Mouse (Mus musculus): ENCODE results near the gene Arfip2. TPM values are rescaled to one million over a fixed set of nuclear protein-coding genes. Genes with fewer than 3 reads are reported as not detected.
A peak's percentile ranks its signal among the peaks of the same experiment; 100 is the strongest.

The Arfip2 gene
- polyA plus RNA-seq, 2 experiments: 12.3 to 15.4 TPM

DNA sequence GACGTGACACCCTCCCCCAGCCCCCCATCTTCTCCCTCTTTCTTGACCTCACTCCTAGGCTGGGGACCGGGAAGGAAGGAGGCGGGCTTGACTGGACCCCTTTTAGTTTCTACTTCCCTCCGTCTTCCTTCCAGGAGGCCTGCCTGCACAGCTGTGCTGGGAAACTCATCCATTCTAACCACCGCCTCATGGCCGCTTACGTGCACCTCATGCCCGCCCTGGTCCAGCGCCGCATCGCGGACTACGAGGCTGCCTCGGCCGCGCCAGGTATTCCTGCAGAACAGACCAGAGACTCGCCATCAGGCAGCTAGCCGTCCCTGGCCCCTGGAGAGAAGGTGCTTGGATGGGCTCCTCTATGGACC, 659 bp upstream of the Arfip2 start:
- H3K9ac ChIP-seq (replicated peaks): peak overlapping the region; percentile 84
- ATAC-seq (ENCODE audit: insufficient read depth) (peak; percentile 27), DNase-seq (ENCODE audit: low read depth in 3 of 3, low spot score in 3 of 3) (no peak)
- H3K4me3 ChIP-seq (ENCODE audit: insufficient read depth in 1 of 2, low read depth in 2 of 2, low read length in 2 of 2): peak overlapping the region; percentile 87 to 94
- no peaks in the 10 kb centered on the region for H3K9me3 ChIP-seq (ENCODE audit: control insufficient read depth, low read length)
- peak overlapping the region; percentile 59 for H3K27ac ChIP-seq
- H3K4me1 ChIP-seq (replicated peaks; ENCODE audit: control insufficient read depth in 2 of 2, insufficient read depth in 2 of 2, low read length in 1 of 2): peaks cover 4 to 11% of the 10 kb centered on the region in 2 experiments
- WGBS (ENCODE audit: insufficient replicate concordance): 0% methylated on average over 18 of the region's 18 CpGs
- peaks cover 7% of the 10 kb centered on the region for H3K36me3 ChIP-seq (replicated peaks; ENCODE audit: control insufficient read depth, insufficient read depth, low read depth)
- no peak for TF ChIP-seq EP300 (IDR thresholded peaks at IDR 0.05; ENCODE audit: low read depth)
- TF ChIP-seq CTCF (IDR thresholded peaks at IDR 0.05; ENCODE audit: low read depth): peak; percentile 10; the same call in 1 of the 2 replicates
- H3K4me2 ChIP-seq (ENCODE audit: low read depth): peak overlapping the region; percentile 95
- H3K27me3 ChIP-seq (ENCODE audit: control insufficient read depth, insufficient read depth, low read length): no peaks in the 10 kb centered on the region

DNA sequence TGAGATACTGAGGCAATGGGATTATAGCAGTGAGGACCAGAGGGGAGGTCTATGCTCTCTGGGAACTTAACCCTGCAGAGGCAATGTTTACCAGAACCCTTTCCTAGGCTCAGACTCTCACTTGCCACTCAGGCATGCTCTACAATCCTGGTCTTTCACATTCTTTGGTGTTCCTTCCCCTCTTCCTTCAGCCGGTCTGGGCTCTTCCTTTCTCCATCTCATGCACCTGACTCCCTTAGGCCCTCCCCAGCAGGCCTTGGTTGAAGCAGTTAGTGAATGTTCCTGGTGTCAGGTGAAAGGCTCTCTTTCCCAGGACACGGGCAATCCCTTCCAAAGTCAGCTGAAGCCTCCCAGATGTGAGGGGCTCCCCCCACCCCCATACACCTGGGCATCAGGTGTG, 460 bp downstream of the Arfip2 start, which contains the start of gene Timm10b:
Timm10b (plus strand) TSS at position 301 of the 400 bp plus-strand sequence.
- H3K4me2 ChIP-seq (ENCODE audit: low read depth): peak within 1 kb of the TSS; percentile 95
- H3K4me1 ChIP-seq (replicated peaks; ENCODE audit: control insufficient read depth in 2 of 2, insufficient read depth in 2 of 2, low read length in 1 of 2): peaks cover 4 to 11% of the 10 kb centered on the region in 2 experiments
- peak; percentile 14 for ATAC-seq (ENCODE audit: insufficient read depth)
- WGBS (ENCODE audit: insufficient replicate concordance): 4% methylated on average over 2 of the region's 2 CpGs
- TF ChIP-seq CTCF (IDR thresholded peaks at IDR 0.05; ENCODE audit: low read depth) (no peak), EP300 (IDR thresholded peaks at IDR 0.05; ENCODE audit: low read depth) (no peak)
- H3K9ac ChIP-seq (replicated peaks): peak within 1 kb of the TSS; percentile 84
- no peak for DNase-seq (ENCODE audit: low read depth in 3 of 3, low spot score in 3 of 3)
- H3K9me3 ChIP-seq (ENCODE audit: control insufficient read depth, low read length): no peaks in the 10 kb centered on the region
- no peaks in the 10 kb centered on the region for H3K27me3 ChIP-seq (ENCODE audit: control insufficient read depth, insufficient read depth, low read length)
- H3K27ac ChIP-seq: peak within 1 kb of the TSS; percentile 59
- H3K36me3 ChIP-seq (replicated peaks; ENCODE audit: control insufficient read depth, insufficient read depth, low read depth): peaks cover 7% of the 10 kb centered on the region
- H3K4me3 ChIP-seq (ENCODE audit: insufficient read depth in 1 of 2, low read depth in 2 of 2, low read length in 2 of 2): peak within 1 kb of the TSS; percentile 87 to 94

DNA sequence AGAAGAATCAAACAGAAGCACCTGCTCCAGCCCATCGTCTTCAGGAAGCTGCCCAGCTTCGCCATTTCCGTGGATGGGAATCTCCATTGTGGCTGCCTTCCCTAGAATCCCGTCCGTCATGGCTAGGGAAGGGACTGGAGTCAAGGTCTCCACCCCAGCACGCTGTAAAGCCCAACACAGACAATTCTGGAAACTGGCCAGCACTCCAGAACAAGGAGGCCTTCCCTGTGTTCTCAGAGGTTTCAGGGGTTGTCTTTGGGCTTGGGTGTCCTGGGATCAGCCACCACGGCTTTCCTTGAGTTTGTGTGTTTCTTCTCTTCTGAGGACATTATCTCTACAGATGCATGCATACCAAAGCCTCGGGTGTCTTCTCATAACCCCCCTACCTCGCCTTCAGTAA, 912 bp downstream of the Arfip2 start:
- peak overlapping the region; percentile 71; the same call in 1 of the 2 replicates for H3K9ac ChIP-seq (replicated peaks)
- TF ChIP-seq CTCF (IDR thresholded peaks at IDR 0.05; ENCODE audit: low read depth) (no peak), EP300 (IDR thresholded peaks at IDR 0.05; ENCODE audit: low read depth) (no peak)
- peaks cover 7% of the 10 kb centered on the region for H3K36me3 ChIP-seq (replicated peaks; ENCODE audit: control insufficient read depth, insufficient read depth, low read depth)
- no peak for ATAC-seq (ENCODE audit: insufficient read depth)
- DNase-seq (ENCODE audit: low read depth in 3 of 3, low spot score in 3 of 3): no peak
- no peaks in the 10 kb centered on the region for H3K9me3 ChIP-seq (ENCODE audit: control insufficient read depth, low read length)
- H3K4me1 ChIP-seq (replicated peaks; ENCODE audit: control insufficient read depth in 2 of 2, insufficient read depth in 2 of 2, low read length in 1 of 2): peaks cover 4 to 13% of the 10 kb centered on the region in 2 experiments
- no peak overlapping the region for H3K27ac ChIP-seq
- WGBS (ENCODE audit: insufficient replicate concordance): 60% methylated on average over 9 of the region's 9 CpGs
- no peaks in the 10 kb centered on the region for H3K27me3 ChIP-seq (ENCODE audit: control insufficient read depth, insufficient read depth, low read length)
- H3K4me2 ChIP-seq (ENCODE audit: low read depth): peak overlapping the region; percentile 95
- H3K4me3 ChIP-seq (ENCODE audit: insufficient read depth in 1 of 2, low read depth in 2 of 2, low read length in 2 of 2): peak overlapping the region; percentile 64 to 87

DNA sequence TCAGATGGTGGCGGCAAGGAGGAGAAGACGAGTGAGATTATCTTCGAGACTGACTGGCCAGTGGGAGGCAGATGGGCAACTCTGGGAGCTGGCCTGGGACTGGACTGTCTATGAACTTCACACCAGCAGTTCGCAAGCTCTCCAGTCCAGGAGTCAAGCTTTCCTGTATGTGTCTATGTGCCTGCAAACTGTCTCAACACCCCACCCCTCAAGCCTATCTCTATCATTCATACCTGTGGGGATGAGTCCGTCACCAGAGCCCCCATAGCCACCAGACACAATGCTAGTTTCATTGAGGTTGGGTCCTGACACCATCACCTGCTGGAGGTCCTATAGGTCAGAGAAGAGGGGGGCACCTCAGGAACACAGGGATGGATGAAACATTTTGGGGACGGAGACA, 1.4 kb downstream of the Arfip2 start:
- Histone ChIP-seq H3K9ac (replicated peaks) (no peak overlapping the region), H3K27me3 (ENCODE audit: control insufficient read depth, insufficient read depth, low read length) (no peaks in the 10 kb centered on the region), H3K36me3 (replicated peaks; ENCODE audit: control insufficient read depth, insufficient read depth, low read depth) (peaks cover 6% of the 10 kb centered on the region), H3K4me2 (ENCODE audit: low read depth) (no peak overlapping the region), H3K4me3 (ENCODE audit: insufficient read depth in 1 of 2, low read depth in 2 of 2, low read length in 2 of 2) (no peak overlapping the region), H3K4me1 (replicated peaks; ENCODE audit: control insufficient read depth in 2 of 2, insufficient read depth in 2 of 2, low read length in 1 of 2) (peaks cover 4 to 18% of the 10 kb centered on the region in 2 experiments), H3K9me3 (ENCODE audit: control insufficient read depth, low read length) (no peaks in the 10 kb centered on the region), H3K27ac (no peak overlapping the region)
- whole genome bisulfite sequencing (ENCODE audit: insufficient replicate concordance): 78% methylated on average over 6 of the region's 6 CpGs
- DNase-seq (ENCODE audit: low read depth in 3 of 3, low spot score in 3 of 3): no peak
- ATAC-seq (ENCODE audit: insufficient read depth): no peak
- no peak for TF ChIP-seq EP300 (IDR thresholded peaks at IDR 0.05; ENCODE audit: low read depth)

DNA sequence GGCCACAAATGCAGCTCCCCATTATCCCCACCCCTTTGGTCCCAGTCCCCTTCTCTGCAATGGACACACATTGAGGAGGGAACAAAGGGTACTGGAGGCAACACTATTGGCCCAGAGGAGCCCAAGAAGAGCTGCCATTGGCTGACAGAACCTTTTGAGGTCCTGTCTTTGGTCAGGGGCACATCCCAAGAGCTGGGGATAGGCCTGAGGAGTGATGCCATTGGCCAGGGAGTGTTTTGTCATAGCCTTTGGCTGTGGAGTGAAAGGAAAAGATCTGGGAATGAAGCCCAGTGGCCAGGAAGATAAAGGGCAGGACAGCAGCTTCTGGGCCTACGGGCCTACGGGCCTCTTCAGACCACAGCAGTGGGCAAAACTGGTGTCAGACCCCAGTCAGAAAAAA, 4.5 kb downstream of the Arfip2 start:
- no peak for ATAC-seq (ENCODE audit: insufficient read depth)
- Histone ChIP-seq H3K4me3 (ENCODE audit: insufficient read depth in 1 of 2, low read depth in 2 of 2, low read length in 2 of 2) (no peak overlapping the region), H3K4me1 (replicated peaks; ENCODE audit: control insufficient read depth in 2 of 2, insufficient read depth in 2 of 2, low read length in 1 of 2) (peaks cover 0 to 14% of the 10 kb centered on the region in 2 experiments; a peak in 3 of 4 replicates), H3K9me3 (ENCODE audit: control insufficient read depth, low read length) (no peaks in the 10 kb centered on the region), H3K4me2 (ENCODE audit: low read depth) (no peak overlapping the region), H3K27me3 (ENCODE audit: control insufficient read depth, insufficient read depth, low read length) (no peaks in the 10 kb centered on the region), H3K36me3 (replicated peaks; ENCODE audit: control insufficient read depth, insufficient read depth, low read depth) (no peaks in the 10 kb centered on the region), H3K27ac (no peak overlapping the region), H3K9ac (replicated peaks) (no peak overlapping the region)
- no peak for DNase-seq (ENCODE audit: low read depth in 3 of 3, low spot score in 3 of 3)
- 76% methylated on average over 2 of the region's 2 CpGs for WGBS (ENCODE audit: insufficient replicate concordance)
- TF ChIP-seq EP300 (IDR thresholded peaks at IDR 0.05; ENCODE audit: low read depth) (no peak), CTCF (IDR thresholded peaks at IDR 0.05; ENCODE audit: low read depth) (no peak)

Measured in liver, embryonic 14.5 days (tissue).